Mouse (Mus musculus): ENCODE results near the gene Ramp1. TPM values are rescaled to one million over a fixed set of nuclear protein-coding genes. Genes with fewer than 3 reads are reported as not detected.
A peak's percentile ranks its signal among the peaks of the same experiment; 100 is the strongest.

The Ramp1 gene
- polyA plus RNA-seq, 1 experiment from 2014 or later: 25.8 TPM

DNA sequence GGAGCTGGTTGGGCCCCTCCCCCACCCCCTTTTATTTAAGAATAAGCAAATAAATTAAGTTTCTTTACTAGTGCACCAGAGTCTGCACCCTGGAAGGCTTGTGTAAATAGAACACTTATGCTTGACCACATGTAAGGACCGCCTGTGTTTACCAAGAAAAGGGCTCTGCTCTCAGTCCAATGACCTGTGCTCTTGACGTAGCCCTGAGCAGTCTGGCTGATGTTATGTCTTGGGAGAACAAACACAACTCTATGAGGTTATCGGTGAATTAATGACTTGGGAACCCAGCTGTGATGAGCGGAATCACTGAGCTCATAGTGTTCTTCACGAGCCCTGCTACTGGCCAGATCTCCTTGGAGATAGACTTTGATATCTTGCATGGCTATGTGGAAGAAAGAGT, 1.6 kb downstream of the Ramp1 start:
- H3K27ac ChIP-seq (replicated peaks): 0 out of 2 replicates have a peak overlapping the region, but pooled peaks have one; percentile 8
- 56% methylated on average over 5 of the region's 5 CpGs for WGBS
- H3K4me2 ChIP-seq: peak overlapping the region; percentile 83
- H3K36me3 ChIP-seq: no peaks in the 10 kb centered on the region
- peaks cover 43% of the 10 kb centered on the region for H3K4me1 ChIP-seq
- no peak for ATAC-seq (ENCODE audit: extremely low read depth, insufficient number of reproducible peaks, low FRiP score, low TSS enrichment)
- peaks cover 24% of the 10 kb centered on the region for H3K27me3 ChIP-seq (replicated peaks)
- peaks cover 3% of the 10 kb centered on the region; the same call in 1 of the 2 replicates for H3K9me3 ChIP-seq
- H3K9ac ChIP-seq: 0 out of 2 replicates have a peak overlapping the region, but pooled peaks have one; percentile 85
- H3K4me3 ChIP-seq: peak overlapping the region; percentile 60; the same call in 1 of the 2 replicates

DNA sequence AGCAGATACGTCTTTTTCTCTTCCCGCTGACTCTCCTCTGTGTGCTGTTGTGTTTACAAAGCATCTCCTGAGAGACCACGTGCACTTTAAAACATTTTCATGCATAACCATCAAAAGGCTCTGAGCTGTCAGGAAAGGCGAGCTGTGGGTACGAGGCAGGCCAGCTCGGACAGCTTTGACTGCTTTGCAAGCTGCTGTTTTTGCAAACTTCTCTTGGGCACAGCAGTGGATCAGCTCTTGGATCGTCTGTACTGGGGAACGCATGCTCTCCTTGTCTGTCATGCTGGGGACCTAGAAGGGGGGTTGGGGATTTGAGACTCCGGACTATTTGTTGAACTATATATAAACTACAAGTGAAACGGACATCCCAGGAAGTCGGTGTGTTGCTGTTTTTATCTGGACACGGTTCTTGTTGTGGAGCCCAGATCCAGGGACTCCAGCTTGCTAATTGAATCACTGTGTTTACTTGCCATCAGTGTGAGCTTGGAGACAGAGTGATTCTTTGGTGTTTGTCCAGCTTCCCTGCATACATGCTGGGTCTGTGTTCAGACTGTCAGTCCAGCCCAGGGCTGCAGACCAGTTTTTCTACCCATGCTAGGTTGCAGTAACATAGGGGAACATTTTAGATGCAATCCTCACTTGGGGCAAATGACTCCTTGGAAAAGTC, 2.3 kb downstream of the Ramp1 start:
- ATAC-seq (ENCODE audit: extremely low read depth, insufficient number of reproducible peaks, low FRiP score, low TSS enrichment): no peak
- Histone ChIP-seq H3K9me3 (peaks cover 6% of the 10 kb centered on the region; the same call in 1 of the 2 replicates), H3K27ac (replicated peaks) (peak overlapping the region; percentile 8; the same call in 1 of the 2 replicates), H3K4me1 (peaks cover 41% of the 10 kb centered on the region), H3K4me3 (peak overlapping the region; percentile 17; the same call in 1 of the 2 replicates), H3K9ac (peak overlapping the region; percentile 66), H3K27me3 (replicated peaks) (peaks cover 24% of the 10 kb centered on the region), H3K36me3 (no peaks in the 10 kb centered on the region), H3K4me2 (peak overlapping the region; percentile 83)
- WGBS: 21% methylated on average over 12 of the region's 12 CpGs

GRCm38 (mm10) chr1:91183305-91183704, 3.7 kb downstream of the Ramp1 start:
- peaks cover 24% of the 10 kb centered on the region for H3K27me3 ChIP-seq (replicated peaks)
- no peak overlapping the region for H3K27ac ChIP-seq (replicated peaks)
- H3K36me3 ChIP-seq: no peaks in the 10 kb centered on the region
- no peak for ATAC-seq (ENCODE audit: extremely low read depth, insufficient number of reproducible peaks, low FRiP score, low TSS enrichment)
- no peak overlapping the region for H3K4me3 ChIP-seq
- no peak overlapping the region for H3K4me2 ChIP-seq
- peaks cover 39% of the 10 kb centered on the region for H3K4me1 ChIP-seq
- H3K9me3 ChIP-seq: peaks cover 6% of the 10 kb centered on the region; the same call in 1 of the 2 replicates
- WGBS: 69% methylated on average over 10 of the region's 10 CpGs
- no peak overlapping the region for H3K9ac ChIP-seq

DNA sequence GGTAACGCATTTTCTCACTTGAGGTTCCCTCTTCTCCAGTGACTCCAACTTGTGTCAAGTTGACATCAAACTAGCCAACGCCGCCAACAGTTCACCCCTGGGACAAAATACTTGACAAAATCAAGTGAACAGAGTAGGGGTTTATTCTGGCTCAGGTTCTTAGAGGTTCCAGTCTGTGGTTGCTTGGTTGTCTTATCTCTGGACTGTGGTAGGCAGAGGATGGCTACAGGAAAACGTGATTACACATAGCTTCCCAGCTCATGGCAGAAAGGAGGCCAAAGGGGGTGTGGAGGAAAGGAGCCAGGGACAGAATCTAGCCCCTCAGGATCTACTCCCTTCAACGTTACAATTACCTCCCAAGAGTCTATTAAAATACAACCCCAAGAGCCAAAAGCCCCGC, 7.1 kb downstream of the Ramp1 start:
- no peaks in the 10 kb centered on the region for H3K27me3 ChIP-seq (replicated peaks)
- no peak for ATAC-seq (ENCODE audit: extremely low read depth, insufficient number of reproducible peaks, low FRiP score, low TSS enrichment)
- no peak overlapping the region for H3K27ac ChIP-seq (replicated peaks)

GRCm38 (mm10) chr1:91187315-91187714, 7.7 kb downstream of the Ramp1 start:
- ATAC-seq (ENCODE audit: extremely low read depth, insufficient number of reproducible peaks, low FRiP score, low TSS enrichment): no peak
- H3K36me3 ChIP-seq: no peaks in the 10 kb centered on the region
- peaks cover 6% of the 10 kb centered on the region; the same call in 1 of the 2 replicates for H3K9me3 ChIP-seq
- 85% methylated on average over 5 of the region's 5 CpGs for WGBS
- no peak overlapping the region for H3K9ac ChIP-seq
- H3K4me1 ChIP-seq: peaks cover 10% of the 10 kb centered on the region
- H3K27ac ChIP-seq (replicated peaks): no peak overlapping the region
- H3K4me2 ChIP-seq: no peak overlapping the region
- H3K4me3 ChIP-seq: no peak overlapping the region
- H3K27me3 ChIP-seq (replicated peaks): no peaks in the 10 kb centered on the region

More for the DNA sequence above, 7.1 kb downstream of the Ramp1 start:
- Histone ChIP-seq H3K4me2 (no peak overlapping the region), H3K9me3 (peaks cover 6% of the 10 kb centered on the region; the same call in 1 of the 2 replicates), H3K4me3 (no peak overlapping the region), H3K9ac (no peak overlapping the region), H3K36me3 (no peaks in the 10 kb centered on the region), H3K4me1 (peaks cover 16% of the 10 kb centered on the region)
- 76% methylated on average over 6 of the region's 6 CpGs for WGBS

DNA sequence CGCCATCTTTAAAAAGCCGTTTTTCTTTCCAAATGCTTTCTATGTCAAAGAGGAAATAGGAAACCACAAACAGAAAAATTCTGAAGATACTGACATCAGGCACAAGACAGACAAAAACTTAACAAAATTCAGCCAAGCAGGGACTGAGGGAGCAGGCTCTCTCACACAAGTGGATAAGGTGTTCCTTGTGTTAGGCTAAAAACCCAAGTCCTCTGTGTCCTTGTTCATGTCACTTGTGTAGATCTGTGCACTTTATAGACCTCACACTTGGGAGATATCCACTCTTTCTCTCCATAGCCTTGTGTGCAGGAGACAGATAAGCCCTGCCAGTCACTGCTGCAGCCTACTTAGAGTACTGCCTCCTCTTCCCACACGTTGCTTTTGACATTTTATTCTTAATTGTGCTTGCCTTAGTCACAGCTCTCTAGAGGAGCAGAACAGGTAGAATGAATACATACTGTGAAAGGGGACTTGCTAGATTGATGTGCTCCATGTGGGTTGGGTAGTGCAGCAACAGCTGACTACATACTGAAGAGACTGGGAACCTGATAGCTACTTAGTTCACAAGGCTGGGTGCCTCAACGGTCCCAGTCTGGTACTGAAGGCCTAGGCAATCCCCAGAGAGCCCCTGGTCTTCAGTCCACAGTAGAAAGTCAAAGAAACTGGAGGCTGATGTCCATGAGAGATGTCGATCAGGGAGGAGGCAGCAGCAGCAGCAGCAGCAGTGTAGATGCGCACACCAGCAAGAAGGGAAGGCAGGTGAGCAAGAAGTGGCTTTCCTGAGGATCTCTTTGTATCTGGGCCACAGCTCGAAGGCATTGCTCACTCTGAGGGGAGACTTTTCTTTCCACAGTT, 8.4 kb downstream of the Ramp1 start:
- Histone ChIP-seq H3K4me1 (peaks cover 6% of the 10 kb centered on the region), H3K27ac (replicated peaks) (no peak overlapping the region), H3K4me3 (no peak overlapping the region), H3K9ac (no peak overlapping the region), H3K27me3 (replicated peaks) (no peaks in the 10 kb centered on the region), H3K4me2 (no peak overlapping the region), H3K36me3 (no peaks in the 10 kb centered on the region), H3K9me3 (peaks cover 6% of the 10 kb centered on the region; the same call in 1 of the 2 replicates)
- 74% methylated on average over 7 of the region's 7 CpGs for WGBS
- ATAC-seq (ENCODE audit: extremely low read depth, insufficient number of reproducible peaks, low FRiP score, low TSS enrichment): no peak

DNA sequence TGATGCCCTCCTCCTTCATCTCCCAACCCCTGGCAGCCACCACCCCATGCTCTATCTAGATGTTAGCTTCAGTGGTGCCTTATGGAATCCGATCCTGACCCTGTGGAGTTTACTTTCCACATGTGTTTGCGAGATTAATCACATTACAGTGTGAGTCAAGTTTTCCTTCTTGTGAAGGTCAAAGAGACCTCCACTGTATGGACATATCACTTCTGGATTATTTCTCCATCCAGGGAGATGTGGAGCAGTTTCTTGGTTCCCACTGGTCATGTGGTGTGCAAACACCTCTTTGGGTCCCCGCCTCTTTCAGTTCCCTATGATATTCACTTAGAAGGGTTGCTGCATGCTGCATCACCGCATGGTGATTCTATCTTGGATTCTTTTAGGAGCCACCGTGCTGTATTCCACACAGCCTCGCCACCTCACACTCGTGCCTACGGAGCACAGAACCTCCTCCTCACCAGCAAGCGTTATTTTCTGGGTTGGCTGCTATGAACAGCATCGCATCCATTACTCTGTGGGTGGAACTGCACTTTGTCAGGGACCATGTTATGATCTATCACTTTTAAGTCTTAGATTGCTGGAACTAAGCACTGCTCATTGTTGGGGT, 9.3 kb downstream of the Ramp1 start:
- Histone ChIP-seq H3K9me3 (peaks cover 6% of the 10 kb centered on the region; the same call in 1 of the 2 replicates), H3K4me1 (peaks cover 3% of the 10 kb centered on the region), H3K4me2 (no peak overlapping the region), H3K4me3 (no peak overlapping the region), H3K27me3 (replicated peaks) (no peaks in the 10 kb centered on the region), H3K9ac (no peak overlapping the region), H3K36me3 (no peaks in the 10 kb centered on the region), H3K27ac (replicated peaks) (no peak overlapping the region)
- ATAC-seq (ENCODE audit: extremely low read depth, insufficient number of reproducible peaks, low FRiP score, low TSS enrichment): no peak
- WGBS: 80% methylated on average over 10 of the region's 10 CpGs

DNA sequence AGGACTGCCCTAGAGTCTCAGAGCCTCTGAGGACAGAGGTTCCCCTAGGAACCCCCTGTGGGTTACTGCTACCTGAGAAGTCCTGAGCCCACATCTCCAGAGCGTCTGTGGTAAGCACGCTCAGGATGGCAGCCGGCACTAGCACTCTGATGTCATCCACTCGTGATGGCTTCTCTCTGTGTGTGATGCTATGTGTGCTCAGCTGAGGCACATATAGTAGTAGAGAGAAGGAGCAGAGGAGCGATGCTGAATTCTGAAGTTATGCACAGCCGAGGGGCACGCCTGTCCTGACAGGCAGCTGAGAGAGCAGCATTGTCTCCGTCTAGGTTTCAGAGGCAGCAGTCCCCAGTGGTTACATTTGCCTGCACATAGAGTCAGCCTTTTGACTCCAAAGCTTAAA, 12.6 kb downstream of the Ramp1 start:
- Histone ChIP-seq H3K27me3 (replicated peaks) (no peaks in the 10 kb centered on the region), H3K36me3 (no peaks in the 10 kb centered on the region), H3K9ac (no peak overlapping the region), H3K4me2 (no peak overlapping the region), H3K4me3 (no peak overlapping the region), H3K9me3 (no peaks in the 10 kb centered on the region), H3K27ac (replicated peaks) (no peak overlapping the region), H3K4me1 (peaks cover 3% of the 10 kb centered on the region)
- WGBS: 69% methylated on average over 8 of the region's 8 CpGs
- ATAC-seq (ENCODE audit: extremely low read depth, insufficient number of reproducible peaks, low FRiP score, low TSS enrichment): no peak

DNA sequence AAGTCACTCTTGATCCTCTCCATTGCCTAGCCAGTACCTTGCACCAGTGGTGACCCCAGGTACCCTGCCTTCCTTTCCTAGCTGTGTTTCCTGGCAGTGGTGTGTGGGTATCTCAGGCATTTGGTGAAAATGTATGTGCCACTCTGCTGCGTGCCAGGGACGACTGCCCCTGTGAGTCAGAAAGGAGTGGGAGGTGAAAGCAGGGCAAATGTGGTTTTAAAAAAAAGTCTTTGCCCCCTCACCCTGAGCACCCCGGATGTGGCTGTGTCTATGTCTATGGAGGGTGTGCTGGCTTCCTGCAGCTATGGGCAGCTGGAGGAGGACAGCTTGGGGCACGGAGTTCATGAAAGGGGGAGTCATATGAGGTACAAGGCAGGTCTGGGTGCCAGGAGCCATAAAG, 13.6 kb downstream of the Ramp1 start:
- Histone ChIP-seq H3K4me1 (peaks cover 3% of the 10 kb centered on the region), H3K9ac (no peak overlapping the region), H3K27me3 (replicated peaks) (no peaks in the 10 kb centered on the region), H3K4me2 (no peak overlapping the region), H3K36me3 (no peaks in the 10 kb centered on the region), H3K27ac (replicated peaks) (no peak overlapping the region), H3K4me3 (no peak overlapping the region), H3K9me3 (no peaks in the 10 kb centered on the region)
- ATAC-seq (ENCODE audit: extremely low read depth, insufficient number of reproducible peaks, low FRiP score, low TSS enrichment): no peak
- WGBS: 75% methylated on average over 4 of the region's 4 CpGs

DNA sequence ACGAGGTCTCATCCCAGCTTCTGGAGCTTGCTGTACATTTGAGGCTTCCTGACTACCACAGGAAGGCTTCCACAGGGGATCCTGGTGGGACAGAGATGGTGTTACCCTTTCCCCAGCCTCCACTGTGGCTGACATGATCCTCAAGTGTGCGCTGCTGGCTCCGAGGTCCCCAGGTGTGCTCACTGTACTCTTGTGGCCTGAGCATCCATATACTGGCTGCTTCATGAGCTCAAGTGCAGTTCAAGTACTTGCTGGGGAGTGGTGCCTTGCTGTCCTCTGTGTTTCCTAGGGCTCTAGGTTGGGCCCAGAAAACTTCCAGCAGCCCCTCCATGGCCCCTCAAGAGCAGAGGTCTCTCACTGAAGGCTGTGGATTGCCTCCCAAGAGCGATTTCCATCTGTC, 14.1 kb downstream of the Ramp1 start:
- Histone ChIP-seq H3K9ac (no peak overlapping the region), H3K4me1 (peaks cover 3% of the 10 kb centered on the region), H3K36me3 (no peaks in the 10 kb centered on the region), H3K27ac (replicated peaks) (no peak overlapping the region), H3K4me3 (no peak overlapping the region), H3K9me3 (no peaks in the 10 kb centered on the region), H3K4me2 (no peak overlapping the region), H3K27me3 (replicated peaks) (no peaks in the 10 kb centered on the region)
- WGBS: 88% methylated on average over 4 of the region's 4 CpGs
- no peak for ATAC-seq (ENCODE audit: extremely low read depth, insufficient number of reproducible peaks, low FRiP score, low TSS enrichment)

DNA sequence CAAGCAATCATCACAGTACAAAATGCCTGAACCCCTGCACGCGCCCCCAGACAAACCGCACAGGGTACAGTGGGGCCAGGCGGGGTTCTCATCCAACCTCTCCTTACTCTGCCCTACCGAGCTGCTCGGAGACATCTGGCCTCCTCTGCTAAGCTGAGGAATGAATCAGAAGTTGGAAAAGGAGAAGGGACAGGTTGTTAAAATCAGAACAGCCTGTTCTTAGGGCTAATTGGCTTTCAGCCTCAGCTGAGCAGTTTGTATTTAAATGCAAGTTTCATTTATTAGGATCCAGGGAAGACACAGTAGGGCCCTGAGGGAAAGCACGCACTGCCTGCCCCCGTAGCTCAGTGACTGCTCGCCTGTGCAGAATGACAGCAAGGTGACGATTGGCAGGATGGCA, 20.2 kb downstream of the Ramp1 start:
- Histone ChIP-seq H3K36me3 (peaks cover 5% of the 10 kb centered on the region), H3K9me3 (no peaks in the 10 kb centered on the region), H3K27me3 (replicated peaks) (no peaks in the 10 kb centered on the region), H3K4me2 (no peak overlapping the region), H3K4me3 (no peak overlapping the region), H3K9ac (no peak overlapping the region), H3K4me1 (peaks cover 12% of the 10 kb centered on the region), H3K27ac (replicated peaks) (no peak overlapping the region)
- 82% methylated on average over 10 of the region's 10 CpGs for WGBS
- ATAC-seq (ENCODE audit: extremely low read depth, insufficient number of reproducible peaks, low FRiP score, low TSS enrichment): no peak
